Mouse (Mus musculus): Measurements from ENCODE around the gene Aph1a.
"Not testable (repeated sequence)": the region's sequence is repeated elsewhere in the genome, so short reads cannot be mapped to it uniquely, and the experiment has no call there.

Aph1a gene

GRCm38 (mm10) chr3:95920532-95920931 is 26.8 kb downstream of the Aph1a start:
- DNase-seq (ENCODE audit: low spot score in 2 of 2): not testable (repeated sequence)

GRCm38 (mm10) chr3:95923429-95923828 is 29.7 kb downstream of the Aph1a start:
- not testable (repeated sequence) for DNase-seq (ENCODE audit: low spot score in 2 of 2)

- no peak for DNase-seq (ENCODE audit: low spot score in 2 of 2)
Observed at GRCm38 (mm10) chr3:95924185-95924584, 30.4 kb downstream of the Aph1a start.

GRCm38 (mm10) chr3:95925087-95925486 is 31.3 kb downstream of the Aph1a start:
- no peak for DNase-seq (ENCODE audit: low spot score in 2 of 2)

- no peak for DNase-seq (ENCODE audit: low spot score in 2 of 2)
Observed at GRCm38 (mm10) chr3:95928261-95928657, 34.5 kb downstream of the Aph1a start.

GRCm38 (mm10) chr3:95928658-95929503 is 35.1 kb downstream of the Aph1a start, which contains the start of gene Anp32e:
Gene Anp32e (plus strand): TSS chr3:95929246.
- peak; percentile 97 to 99 for DNase-seq (ENCODE audit: low spot score in 2 of 2)

- DNase-seq (ENCODE audit: low spot score in 2 of 2): peak; percentile 60 to 86
Observed at GRCm38 (mm10) chr3:95929581-95930470, 36.1 kb downstream of the Aph1a start.

GRCm38 (mm10) chr3:95930471-95930789 is 36.7 kb downstream of the Aph1a start:
- DNase-seq (ENCODE audit: low spot score in 2 of 2): no peak

- no peak for DNase-seq (ENCODE audit: low spot score in 2 of 2)
Observed at GRCm38 (mm10) chr3:95931471-95931870, 37.7 kb downstream of the Aph1a start.

GRCm38 (mm10) chr3:95932157-95932556 is 38.4 kb downstream of the Aph1a start:
- no peak for DNase-seq (ENCODE audit: low spot score in 2 of 2)

GRCm38 (mm10) chr3:95932566-95932965 is 38.8 kb downstream of the Aph1a start:
- no peak for DNase-seq (ENCODE audit: low spot score in 2 of 2)

- DNase-seq (ENCODE audit: low spot score in 2 of 2): no peak
Observed at GRCm38 (mm10) chr3:95933111-95933750, 39.5 kb downstream of the Aph1a start.

- DNase-seq (ENCODE audit: low spot score in 2 of 2): no peak
Observed at GRCm38 (mm10) chr3:95934448-95934847, 40.7 kb downstream of the Aph1a start.

- DNase-seq (ENCODE audit: low spot score in 2 of 2): no peak
Observed at GRCm38 (mm10) chr3:95938217-95938616, 44.4 kb downstream of the Aph1a start.

GRCm38 (mm10) chr3:95938835-95939234 is 45.1 kb downstream of the Aph1a start:
- DNase-seq (ENCODE audit: low spot score in 2 of 2): peak; percentile 42 to 73

- no peak for DNase-seq (ENCODE audit: low spot score in 2 of 2)
Observed at GRCm38 (mm10) chr3:95942749-95943148, 49.0 kb downstream of the Aph1a start.

GRCm38 (mm10) chr3:95943226-95943625 is 49.5 kb downstream of the Aph1a start:
- DNase-seq (ENCODE audit: low spot score in 2 of 2): no peak

GRCm38 (mm10) chr3:95944742-95945141 is 51.0 kb downstream of the Aph1a start:
- no peak for DNase-seq (ENCODE audit: low spot score in 2 of 2)

GRCm38 (mm10) chr3:95945731-95946240 is 52.0 kb downstream of the Aph1a start:
- no peak for DNase-seq (ENCODE audit: low spot score in 2 of 2)

All from spleen, postnatal 4 days (tissue).